Comparison of ENCODE assay signal across 9 mouse cellular contexts in the genomic region with DNA sequence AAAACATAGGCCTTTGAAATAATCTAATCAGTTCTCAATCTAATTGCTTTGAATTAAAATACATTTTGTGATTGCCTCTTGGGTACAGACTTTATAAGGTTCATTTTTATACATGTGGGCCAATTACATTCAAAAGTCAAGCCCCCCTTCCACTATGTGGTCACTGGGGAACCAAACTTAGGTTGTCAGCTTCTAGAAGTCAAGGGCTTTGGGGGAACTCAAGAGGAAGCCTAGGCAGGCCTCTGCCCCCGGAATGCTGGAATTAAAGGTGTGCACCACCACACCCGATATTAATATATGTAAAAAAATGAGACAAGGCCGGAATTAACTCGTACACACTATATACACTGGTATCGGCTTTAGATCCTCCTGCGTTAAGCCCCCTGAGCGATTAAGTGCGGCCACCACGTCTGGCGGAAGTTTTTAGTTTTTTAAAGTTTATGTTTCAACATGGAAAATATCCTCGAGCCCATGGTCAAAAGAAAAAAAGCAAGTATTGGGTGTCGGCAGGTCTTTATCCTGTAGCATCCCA. TPM values are rescaled to one million over a fixed set of nuclear protein-coding genes. Genes with fewer than 3 reads are reported as not detected.
DNase-seq lines count a peak whose midpoint lies in the region; ATAC-seq and TF ChIP-seq lines count a peak whose summit lies in the region.
"Had no signal": no experiment of that assay in that cellular context is flagged by ENCODE, and none has a peak within 500 bp of the region (broad histone marks: within the 10 kb centered on the region; RNA-seq: fewer than 3 reads in every experiment).

No protein-coding gene starts in this region.

- WGBS in heart, adult 2 months, result 2% methylated on average over 12 of the region's 12 CpGs
- 2% methylated on average over 12 of the region's 12 CpGs for WGBS in forebrain, embryonic 13.5 days
- WGBS in liver, embryonic 13.5 days (ENCODE audit: insufficient replicate concordance), result under 1% methylated on average over 12 of the region's 12 CpGs

- intact Hi-C loops in heart, adult 2 months (cut with DNase I), result loop anchor here (1.0 to 5.0 kb wide), 3 partner anchors 8 to 749 kb away; partner anchors contain the start of genes Cxcl12 and Zfp637

- H3K36me3 ChIP-seq in heart, adult 2 months (ENCODE audit: control insufficient read depth, insufficient read depth, low read length), result peaks cover 31% of the 10 kb centered on the region
- no peaks in the 10 kb centered on the region for H3K36me3 ChIP-seq in forebrain, embryonic 13.5 days (ENCODE audit: poor library complexity, severe bottlenecking)
- peaks cover 42% of the 10 kb centered on the region for H3K36me3 ChIP-seq in liver, embryonic 13.5 days

- no peak for DNase-seq in heart, adult 2 months
- no peak for DNase-seq in heart, adult 9 months (ENCODE audit: low spot score in 2 of 2)
- DNase-seq in 3T3-L1 (ENCODE audit: low read depth, low spot score), result peak; percentile 43
- no peak for DNase-seq in liver, embryonic 13.5 days
- no peak for DNase-seq in right cerebral cortex, postnatal 4 days
- DNase-seq in spleen, postnatal 36 days (ENCODE audit: low spot score in 2 of 2), result no peak
- DNase-seq in ovary, postnatal 36 days (ENCODE audit: low spot score), result no peak

- H3K4me2 ChIP-seq in forebrain, embryonic 13.5 days, result peak overlapping the region; percentile 92
- peak overlapping the region; percentile 97 for H3K4me2 ChIP-seq in liver, embryonic 13.5 days

- peak overlapping the region; percentile 63 for H3K4me3 ChIP-seq in heart, adult 2 months
- peak overlapping the region; percentile 69 for H3K4me3 ChIP-seq in forebrain, embryonic 13.5 days
- H3K4me3 ChIP-seq in liver, embryonic 13.5 days (replicated peaks), result peak overlapping the region; percentile 82

- no peak for TF ChIP-seq EP300 in heart, adult 2 months (IDR thresholded peaks at IDR 0.05; ENCODE audit: insufficient read depth, low read depth, low read length)

- H3K9me3 ChIP-seq in forebrain, embryonic 13.5 days (replicated peaks), result no peaks in the 10 kb centered on the region
- no peaks in the 10 kb centered on the region for H3K9me3 ChIP-seq in liver, embryonic 13.5 days (replicated peaks)

- TF ChIP-seq CTCF in heart, adult 2 months (IDR thresholded peaks at IDR 0.05), result no peak

- H3K27me3 ChIP-seq in heart, adult 2 months (ENCODE audit: control insufficient read depth, insufficient read depth, low read length), result no peaks in the 10 kb centered on the region
- H3K27me3 ChIP-seq in forebrain, embryonic 13.5 days, result no peaks in the 10 kb centered on the region
- H3K27me3 ChIP-seq in liver, embryonic 13.5 days, result no peaks in the 10 kb centered on the region

- peaks cover 3% of the 10 kb centered on the region; the same call in 1 of the 2 replicates for H3K79me2 ChIP-seq in heart, adult 2 months (replicated peaks; ENCODE audit: control insufficient read depth, insufficient read depth, low read length)

- H3K9ac ChIP-seq in heart, adult 2 months (ENCODE audit: low read depth, low read length), result peak overlapping the region; percentile 80
- peak overlapping the region; percentile 83 for H3K9ac ChIP-seq in forebrain, embryonic 13.5 days
- H3K9ac ChIP-seq in liver, embryonic 13.5 days, result peak overlapping the region; percentile 88

- no peak for TF ChIP-seq POLR2A in heart, adult 2 months (IDR thresholded peaks at IDR 0.05; ENCODE audit: insufficient read depth, low read depth, low read length)

- peak overlapping the region; percentile 96 for H3K27ac ChIP-seq in heart, adult 2 months
- H3K27ac ChIP-seq in forebrain, embryonic 13.5 days, result peak overlapping the region; percentile 83; the same call in 1 of the 2 replicates
- peak overlapping the region; percentile 96 for H3K27ac ChIP-seq in liver, embryonic 13.5 days

- no peak for ATAC-seq in forebrain, embryonic 13.5 days
- no peak for ATAC-seq in liver, embryonic 13.5 days (ENCODE audit: low read depth)

- H3K4me1 ChIP-seq in heart, adult 2 months (ENCODE audit: control insufficient read depth, insufficient read depth, low read length), result peaks cover 8% of the 10 kb centered on the region
- peaks cover 46% of the 10 kb centered on the region for H3K4me1 ChIP-seq in forebrain, embryonic 13.5 days
- peaks cover 79% of the 10 kb centered on the region for H3K4me1 ChIP-seq in liver, embryonic 13.5 days (replicated peaks)

RNA-seq across cellular contexts. Expression of gene Hnrnpf, which starts 16.1 kb away (rescaled TPM):
- total RNA-seq in heart, adult 2 months (2021), result 100 to 1,000 TPM; 185 to 192 TPM
- 66.1 and 95.9 TPM in 2 replicates for polyA plus RNA-seq in heart, adult 2 months (2012; rRNA removed)
- 514 and 545 TPM in 2 replicates for polyA plus RNA-seq in forebrain, embryonic 13.5 days (2015; fragmentation: Nextera tagmentation; extraction: Ambion mirVana)
- 594 and 691 TPM in 2 replicates for polyA plus RNA-seq in liver, embryonic 13.5 days (2015; fragmentation: Nextera tagmentation; extraction: Ambion mirVana)

RNA-seq across cellular contexts. Expression of gene Fxyd4, which starts 21.2 kb away (rescaled TPM):
- total RNA-seq in heart, adult 2 months (2021), result not detected
- 0.25 TPM in 1 of 2 replicates, not detected in the other for polyA plus RNA-seq in heart, adult 2 months (2012; rRNA removed)
- polyA plus RNA-seq in forebrain, embryonic 13.5 days (2015; fragmentation: Nextera tagmentation; extraction: Ambion mirVana), result 3.0 and 4.1 TPM in 2 replicates
- 0.37 and 0.38 TPM in 2 replicates for polyA plus RNA-seq in liver, embryonic 13.5 days (2015; fragmentation: Nextera tagmentation; extraction: Ambion mirVana)
- total RNA-seq: common myeloid progenitor, adult 5-6 weeks had no signal

RNA-seq across cellular contexts. Expression of gene Zfp239, which starts 54.4 kb away (rescaled TPM):
- total RNA-seq in heart, adult 2 months (2021), result under 1 TPM; 0.47 to 0.64 TPM
- polyA plus RNA-seq in heart, adult 2 months (2012; rRNA removed), result 0.09 and 0.29 TPM in 2 replicates
- 15.1 and 17.1 TPM in 2 replicates for polyA plus RNA-seq in forebrain, embryonic 13.5 days (2015; fragmentation: Nextera tagmentation; extraction: Ambion mirVana)
- 3.0 and 4.1 TPM in 2 replicates for polyA plus RNA-seq in liver, embryonic 13.5 days (2015; fragmentation: Nextera tagmentation; extraction: Ambion mirVana)
